Mouse (Mus musculus) cerebellum, adult 2 months (tissue): ENCODE measurements around the gene Ncor2. TPM values are rescaled to one million over a fixed set of nuclear protein-coding genes. Genes with fewer than 3 reads are reported as not detected.

Source experiments
- DNase-seq, 2 experiments: peaks; one replicate each; pipeline ENCODE4 v3.0.0; 2021
- H3K27ac ChIP-seq: fragments of 200-500 bp; 2 replicates; pipeline ENCODE4 v1.5.1; 2012; ENCODE audit warnings: low read length, control low read depth, inconsistent platforms; ENCODE audit not compliant: insufficient read depth
- H3K27me3 ChIP-seq: fragments of 200-500 bp; 2 replicates; pipeline ENCODE4 v1.6.1; 2012; ENCODE audit warnings: inconsistent platforms, mild to moderate bottlenecking, low read length, moderate library complexity; ENCODE audit not compliant: control insufficient read depth, insufficient read depth
- H3K4me1 ChIP-seq: fragments of 200-500 bp; 2 replicates; pipeline ENCODE4 v1.6.1; 2011; ENCODE audit warnings: low read length; ENCODE audit not compliant: control insufficient read depth, insufficient read depth
- H3K4me3 ChIP-seq: fragments of 200-500 bp; replicated peaks from 2 replicates; pipeline ENCODE3; 2011; ENCODE audit warnings: mild to moderate bottlenecking, low read depth, low read length, control low read depth; ENCODE audit not compliant: insufficient read depth
- CTCF ChIP-seq: fragments of 200-500 bp; IDR thresholded peaks from 2 replicates; pipeline ENCODE4 v1.5.1; 2011; ENCODE audit warnings: low read depth, mild to moderate bottlenecking, control low read depth, low read length, moderate library complexity, borderline replicate concordance; ENCODE audit not compliant: insufficient read depth
- POLR2A ChIP-seq: fragments of 200-500 bp; IDR thresholded peaks from 2 replicates; pipeline ENCODE4 v1.6.1; 2011; ENCODE audit warnings: low read length, control low read depth, borderline replicate concordance; ENCODE audit not compliant: insufficient read depth
- WGBS: fragments of 180-500 bp; shearing (Covaris S2); methylation state at CpG from one replicate; pipeline ENCODE4 v1.1.7; 2018; 5-methylcytosine and 5-hydroxymethylcytosine counted together
- polyA plus RNA-seq: library from polyadenylated mRNA; depleted of rRNA; stranded (reverse); fragments of >200 nt; gene quantifications from 2 replicates; pipeline ENCODE4 v1.2.3, GENCODE M21; 2012

Gene Ncor2
- polyA plus RNA-seq, 1 experiment = 93.2 TPM

DNA sequence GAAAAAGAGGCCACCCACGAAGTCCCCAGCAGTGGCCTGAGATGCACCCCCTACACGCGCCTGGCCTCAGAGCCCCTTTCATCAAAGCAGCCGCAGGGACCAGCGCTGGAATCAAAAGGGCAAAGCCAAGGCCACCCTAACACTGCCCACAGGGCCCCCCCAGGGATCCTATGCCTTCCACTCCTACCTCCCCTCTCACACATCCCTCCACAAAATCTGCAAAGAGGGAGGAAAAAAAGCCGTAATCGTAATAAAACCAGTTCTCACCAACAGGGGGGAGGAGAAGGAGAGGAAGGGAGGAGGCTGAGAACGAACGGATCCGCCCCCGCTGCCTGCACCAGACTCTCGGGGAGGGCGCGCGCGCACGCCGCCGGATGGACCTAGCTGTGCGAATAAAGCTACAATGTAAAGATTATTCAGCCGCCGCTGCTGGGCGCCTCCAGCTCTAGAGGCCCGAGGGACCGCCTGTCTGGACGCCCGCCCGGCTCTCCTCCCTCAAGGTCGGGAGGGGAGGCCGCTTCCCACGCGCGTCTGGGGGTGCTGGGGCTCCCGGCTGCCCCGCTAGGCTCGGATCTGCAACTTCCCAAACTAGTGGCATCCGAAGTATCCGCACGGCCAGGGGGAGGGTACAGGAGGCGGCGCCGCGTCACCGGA is 1.4 kb downstream of the Ncor2 start:
- peak overlapping the region; percentile 75 for H3K4me3 ChIP-seq
- peaks cover 29% of the 10 kb centered on the region for H3K4me1 ChIP-seq
- TF ChIP-seq CTCF (peak; percentile 31; the same call in 1 of the 2 replicates), POLR2A (0 out of 2 replicates have a peak, but pooled peaks have one; percentile 11)
- DNase-seq = peak; percentile 76 to 81
- no peaks in the 10 kb centered on the region for H3K27me3 ChIP-seq
- WGBS = under 1% methylated on average over 42 of the region's 44 CpGs
- H3K27ac ChIP-seq = peak overlapping the region; percentile 85

DNA sequence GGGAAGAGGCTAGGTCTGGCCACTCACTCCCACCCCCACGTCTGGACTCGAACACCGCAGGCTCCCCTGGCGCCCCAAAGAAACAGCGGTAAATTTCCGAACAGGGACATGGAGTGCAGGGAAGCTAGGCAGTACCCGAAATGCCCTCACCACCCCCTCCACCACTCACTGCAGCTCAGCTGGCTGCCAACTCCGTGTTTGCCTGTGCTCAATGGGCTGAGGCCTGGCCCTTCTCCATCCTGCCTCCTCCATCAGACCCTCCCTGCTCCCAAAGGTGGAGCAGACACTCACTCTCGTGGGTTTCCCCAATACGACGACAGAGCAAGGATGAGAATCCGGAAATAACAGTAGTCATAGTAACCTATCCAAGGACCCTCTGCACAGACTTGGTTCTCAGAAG is 2.2 kb downstream of the Ncor2 start:
- peak overlapping the region; percentile 85; the same call in 1 of the 2 replicates for H3K27ac ChIP-seq
- WGBS = 9% methylated on average over 12 of the region's 12 CpGs
- peak overlapping the region; percentile 75 for H3K4me3 ChIP-seq
- peaks cover 36% of the 10 kb centered on the region for H3K4me1 ChIP-seq
- DNase-seq = peak; percentile 61 to 63
- TF ChIP-seq CTCF (no peak), POLR2A (no peak)
- no peaks in the 10 kb centered on the region for H3K27me3 ChIP-seq

DNA sequence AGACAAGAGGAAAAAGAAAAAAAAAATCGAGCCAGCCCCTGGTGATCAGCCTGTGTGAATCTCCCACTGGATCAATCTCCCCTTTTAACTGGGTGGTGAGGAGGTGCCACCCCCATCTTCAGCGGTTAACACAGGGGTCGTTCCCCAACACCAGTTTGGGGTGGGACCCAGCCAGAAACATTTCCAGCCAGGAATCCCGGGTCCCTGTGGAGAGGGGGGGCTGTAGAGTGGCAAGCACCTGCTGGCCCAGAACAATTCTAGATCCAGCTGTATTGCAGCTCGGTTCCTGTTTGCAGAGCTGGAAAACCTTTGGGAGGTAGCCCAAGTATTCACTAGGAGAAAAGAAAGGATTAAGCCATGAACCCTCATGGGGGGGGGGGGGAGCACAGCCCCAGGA is 2.7 kb downstream of the Ncor2 start:
- Histone ChIP-seq H3K27ac (no peak overlapping the region), H3K4me3 (peak overlapping the region; percentile 75), H3K4me1 (peaks cover 39% of the 10 kb centered on the region), H3K27me3 (no peaks in the 10 kb centered on the region)
- 13% methylated on average over 5 of the region's 5 CpGs for WGBS
- no peak for DNase-seq
- TF ChIP-seq POLR2A (no peak), CTCF (no peak)

DNA sequence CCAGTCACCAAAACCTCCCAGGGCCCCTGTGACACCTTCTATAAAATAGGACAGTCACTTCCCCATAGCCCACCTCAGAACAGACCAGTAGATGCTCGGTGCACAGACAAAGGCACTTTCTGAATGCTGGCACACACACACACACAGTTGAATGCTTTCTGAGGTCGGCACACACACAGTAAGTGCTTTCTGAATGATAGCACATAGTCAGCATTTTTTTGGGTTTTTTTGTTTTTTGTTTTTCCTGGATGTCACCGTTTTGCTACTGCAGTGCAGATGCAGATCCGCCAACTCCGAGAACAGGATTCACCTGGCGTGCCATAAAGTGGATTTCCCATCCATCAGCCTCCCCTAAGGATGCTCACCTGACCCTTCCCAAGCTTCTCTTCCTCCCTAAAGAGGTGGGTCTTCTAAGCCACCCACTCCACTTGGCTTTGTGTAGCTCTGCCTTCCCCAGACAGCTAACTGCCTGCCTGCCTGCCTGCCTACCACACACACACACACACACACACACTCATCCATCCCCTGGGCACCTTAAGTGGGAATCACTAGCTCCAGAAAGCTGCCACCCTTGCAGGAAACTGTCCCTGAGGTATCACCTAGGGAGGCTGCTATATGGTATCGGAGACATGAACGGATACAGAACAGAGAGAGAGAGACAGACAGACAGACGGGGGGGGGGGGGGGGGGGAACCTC is 3.2 kb downstream of the Ncor2 start:
- H3K4me1 ChIP-seq = peaks cover 43% of the 10 kb centered on the region
- DNase-seq = no peak
- H3K27ac ChIP-seq = no peak overlapping the region
- TF ChIP-seq POLR2A (no peak), CTCF (no peak)
- no peak overlapping the region for H3K4me3 ChIP-seq
- no peaks in the 10 kb centered on the region for H3K27me3 ChIP-seq
- 51% methylated on average over 8 of the region's 9 CpGs for WGBS

DNA sequence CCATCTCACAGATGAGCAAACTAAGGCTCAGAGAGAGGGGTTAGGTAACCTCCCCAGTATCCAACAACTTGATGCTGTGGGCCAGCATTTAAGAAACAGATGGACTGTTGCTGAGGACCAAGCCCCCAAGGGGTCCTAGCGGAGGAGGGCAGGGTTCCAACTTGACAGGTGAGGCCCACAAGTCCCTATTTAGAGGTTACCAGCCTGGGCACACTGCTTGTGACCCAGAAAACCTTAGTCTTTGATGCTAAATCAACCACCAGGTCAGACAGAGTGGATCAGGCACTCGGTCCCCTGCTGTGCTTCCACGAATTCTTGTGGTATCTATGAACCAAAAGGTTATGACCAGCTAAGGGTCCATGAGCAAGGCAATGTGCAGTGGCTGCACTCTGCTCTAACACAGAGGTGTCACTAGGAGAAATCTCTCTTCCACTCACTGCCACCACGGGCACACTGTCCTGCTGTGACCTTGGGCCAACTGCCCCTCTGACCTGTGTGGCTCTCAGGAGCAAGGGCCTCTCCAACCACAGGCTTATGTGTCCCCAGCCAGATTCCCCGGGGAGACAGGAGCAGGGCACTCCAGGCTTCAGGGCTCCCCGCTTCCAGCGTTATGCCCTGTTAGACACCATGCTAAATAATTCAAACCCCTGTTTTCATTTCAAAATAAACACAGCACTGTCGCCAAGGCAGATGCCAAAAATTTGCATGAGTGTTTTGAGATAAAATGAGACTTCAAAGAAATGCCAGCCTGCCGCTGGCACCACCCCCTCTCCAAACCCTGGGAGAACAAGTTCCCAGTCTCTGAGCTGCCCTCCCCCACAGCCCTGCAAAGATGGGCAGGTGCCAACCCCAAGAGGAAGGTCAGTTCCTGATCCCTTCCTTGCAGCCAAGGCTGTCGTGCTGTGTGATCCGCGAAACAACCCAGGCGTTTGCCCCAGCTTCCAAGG is 4.0 kb downstream of the Ncor2 start:
- Histone ChIP-seq H3K27ac (no peak overlapping the region), H3K27me3 (no peaks in the 10 kb centered on the region), H3K4me3 (no peak overlapping the region), H3K4me1 (peaks cover 51% of the 10 kb centered on the region)
- peak; percentile 68 to 75 for DNase-seq
- TF ChIP-seq POLR2A (no peak), CTCF (no peak)
- 16% methylated on average over 13 of the region's 13 CpGs for WGBS

DNA sequence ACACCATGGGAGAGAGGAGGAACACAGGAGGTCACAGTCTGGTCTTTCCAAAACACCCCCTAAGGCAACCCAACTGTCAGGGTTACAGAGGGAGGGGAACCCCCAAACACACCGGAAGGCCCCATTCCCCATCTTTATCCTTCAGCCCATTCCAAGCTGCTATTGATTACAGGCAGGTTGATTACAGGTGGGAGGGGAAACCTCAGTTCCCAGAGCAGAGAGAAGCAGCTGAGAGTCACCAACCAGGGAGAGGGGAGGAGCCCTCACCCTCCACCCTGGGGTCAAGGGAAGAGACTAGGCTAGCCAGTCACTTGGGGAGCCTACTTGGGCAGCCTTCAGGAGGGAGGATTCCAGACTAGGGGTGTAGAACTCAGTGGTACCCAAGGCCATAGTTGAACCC is 5.2 kb downstream of the Ncor2 start:
- Histone ChIP-seq H3K4me1 (peaks cover 62% of the 10 kb centered on the region), H3K27me3 (no peaks in the 10 kb centered on the region), H3K4me3 (no peak overlapping the region), H3K27ac (no peak overlapping the region)
- no peak for TF ChIP-seq CTCF
- WGBS = 74% methylated on average over 1 of the region's 1 CpGs
- no peak for DNase-seq

DNA sequence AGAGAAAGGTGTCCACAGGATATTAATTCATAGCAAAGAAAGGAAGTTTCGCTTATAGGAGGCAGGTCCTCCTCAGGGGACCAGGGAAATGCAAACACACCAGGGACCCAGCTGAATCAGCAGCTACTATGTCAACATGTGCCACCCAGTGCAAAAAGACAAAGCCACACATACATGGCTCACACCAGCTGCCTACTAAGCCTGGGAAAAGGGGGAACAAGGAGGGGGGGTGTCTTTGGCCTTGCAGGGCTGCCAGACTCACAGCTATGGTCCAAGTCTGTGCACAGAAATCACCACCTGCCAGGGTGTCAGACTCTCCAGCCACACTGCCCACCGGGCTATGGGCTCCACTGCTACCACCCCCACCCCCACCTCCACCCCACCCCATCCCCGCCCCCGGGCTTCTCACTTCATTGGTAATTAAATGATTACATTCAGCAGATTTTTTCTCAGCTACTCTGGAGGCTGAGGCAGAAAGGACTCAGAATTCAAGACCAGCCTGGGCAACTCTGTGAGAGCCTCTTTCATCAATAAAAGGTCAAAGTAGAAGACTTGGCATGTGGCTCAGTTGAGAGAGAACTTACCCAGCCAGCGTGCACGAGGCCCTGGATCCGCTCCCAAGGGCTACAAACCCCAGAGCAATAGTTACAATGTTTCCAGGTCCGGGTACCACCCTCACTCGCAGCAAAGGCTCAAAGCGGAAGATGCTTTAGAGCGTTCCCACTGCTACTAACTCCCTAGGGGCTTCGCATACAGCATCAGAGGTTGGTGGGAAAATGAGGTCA is 6.0 kb downstream of the Ncor2 start:
- H3K4me3 ChIP-seq = no peak overlapping the region
- no peak overlapping the region for H3K27ac ChIP-seq
- 50% methylated on average over 12 of the region's 12 CpGs for WGBS
- H3K27me3 ChIP-seq = no peaks in the 10 kb centered on the region
- no peak for TF ChIP-seq POLR2A
- peaks cover 69% of the 10 kb centered on the region for H3K4me1 ChIP-seq
- no peak for DNase-seq
